Mouse (Mus musculus): ENCODE measurements around the gene Gatm. TPM values are rescaled to one million over a fixed set of nuclear protein-coding genes. Genes with fewer than 3 reads are reported as not detected.

Gene Gatm
- total RNA-seq, 1 experiment = 2.2 TPM

GRCm38 (mm10) chr2:122562251-122562650 lies 48.9 kb downstream of the Gatm start:
- in situ Hi-C loops (cut with MboI; ENCODE audit: low sequenced_read_pairs in 2 of 2, unreplicated experiment in 2 of 2) = no loop called here
- Histone ChIP-seq H3K9ac (ENCODE audit: insufficient read depth, low read depth, low read length, poor library complexity, severe bottlenecking) (no peak overlapping the region), H3K27ac (ENCODE audit: insufficient read depth, low read depth, low read length, poor library complexity, severe bottlenecking) (no peak overlapping the region), H3K9me3 (ENCODE audit: control insufficient read depth, insufficient read depth, low read depth, low read length) (no peaks in the 10 kb centered on the region), H3K36me3 (ENCODE audit: control insufficient read depth, insufficient read depth, low read length, poor library complexity, severe bottlenecking) (no peaks in the 10 kb centered on the region), H3K4me1 (ENCODE audit: control insufficient read depth in 2 of 2, insufficient read depth in 2 of 2, low read length in 2 of 2, poor library complexity in 1 of 2) (no peaks in the 10 kb centered on the region), H3K4me3 (ENCODE audit: insufficient read depth in 1 of 2, low read depth in 1 of 2, low read length in 2 of 2, poor library complexity in 1 of 2, severe bottlenecking in 1 of 2) (no peak overlapping the region)
- DNase-seq (ENCODE audit: low read depth, low spot score) = no peak
- no peak for TF ChIP-seq ZC3H11A (IDR thresholded peaks at IDR 0.05; ENCODE audit: borderline replicate concordance, low read depth, low read length)

DNA sequence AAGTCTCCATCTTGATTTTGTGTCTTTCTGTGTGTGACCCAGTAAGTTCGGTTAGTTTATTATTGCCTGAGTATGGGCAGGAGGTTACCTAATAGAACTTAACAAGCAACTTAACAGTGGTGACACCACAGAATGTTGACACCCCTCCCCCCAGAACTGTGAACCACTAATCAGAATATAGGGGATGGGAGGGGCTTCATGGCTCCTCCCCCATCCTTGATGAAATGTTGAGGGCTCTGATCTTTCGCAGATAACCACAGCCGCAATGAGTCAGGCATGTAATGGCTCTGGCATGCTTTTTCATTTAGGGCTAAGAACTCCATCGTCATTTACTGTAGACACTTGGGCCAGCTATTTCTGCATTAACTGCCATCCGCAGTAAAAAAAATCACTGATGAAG lies 49.9 kb downstream of the Gatm start:
- no peak for DNase-seq (ENCODE audit: low read depth, low spot score)
- TF ChIP-seq ZNF384 (IDR thresholded peaks at IDR 0.05; ENCODE audit: low read depth, low read length) (no peak), CHD2 (IDR thresholded peaks at IDR 0.05; ENCODE audit: low read depth, low read length) (no peak)
- in situ Hi-C loops (cut with MboI; ENCODE audit: low sequenced_read_pairs in 2 of 2, unreplicated experiment in 2 of 2) = no loop called here
- Histone ChIP-seq H3K4me1 (ENCODE audit: control insufficient read depth in 2 of 2, insufficient read depth in 2 of 2, low read length in 2 of 2, poor library complexity in 1 of 2) (no peaks in the 10 kb centered on the region), H3K27ac (ENCODE audit: insufficient read depth, low read depth, low read length, poor library complexity, severe bottlenecking) (no peak overlapping the region), H3K4me3 (ENCODE audit: insufficient read depth in 1 of 2, low read depth in 1 of 2, low read length in 2 of 2, poor library complexity in 1 of 2, severe bottlenecking in 1 of 2) (no peak overlapping the region), H3K9me3 (ENCODE audit: control insufficient read depth, insufficient read depth, low read depth, low read length) (no peaks in the 10 kb centered on the region), H3K36me3 (ENCODE audit: control insufficient read depth, insufficient read depth, low read length, poor library complexity, severe bottlenecking) (no peaks in the 10 kb centered on the region), H3K9ac (ENCODE audit: insufficient read depth, low read depth, low read length, poor library complexity, severe bottlenecking) (no peak overlapping the region)

DNA sequence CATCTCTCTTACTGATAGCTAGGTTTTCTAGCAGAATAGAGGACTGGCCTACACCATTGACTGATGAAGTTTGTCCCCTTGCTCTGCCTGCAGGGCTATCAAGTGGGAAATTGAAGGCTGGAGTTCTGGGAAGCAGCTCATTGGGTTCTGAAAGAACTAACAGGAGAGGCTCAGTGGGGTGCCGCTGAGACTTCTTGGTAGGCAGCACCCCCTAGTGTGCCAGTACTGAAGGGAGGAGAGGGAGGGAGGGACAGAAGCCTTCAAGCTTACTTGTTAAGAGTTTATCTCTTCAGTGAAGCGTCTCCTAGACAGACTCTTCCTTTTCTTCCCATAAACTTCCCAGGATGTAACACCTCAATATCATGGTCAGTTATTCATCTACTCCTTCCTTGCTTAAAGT lies 52.8 kb downstream of the Gatm start:
- TF ChIP-seq ZNF384 (IDR thresholded peaks at IDR 0.05; ENCODE audit: low read depth, low read length) (no peak), HCFC1 (IDR thresholded peaks at IDR 0.05; ENCODE audit: borderline replicate concordance, insufficient read depth, low read length) (no peak), ZC3H11A (IDR thresholded peaks at IDR 0.05; ENCODE audit: borderline replicate concordance, low read depth, low read length) (no peak), MAFK (IDR thresholded peaks at IDR 0.05; ENCODE audit: insufficient read depth, low read depth, low read length) (no peak), CHD2 (IDR thresholded peaks at IDR 0.05; ENCODE audit: low read depth, low read length) (no peak)
- no peak overlapping the region for H3K9ac ChIP-seq (ENCODE audit: insufficient read depth, low read depth, low read length, poor library complexity, severe bottlenecking)
- H3K4me1 ChIP-seq (ENCODE audit: control insufficient read depth in 2 of 2, insufficient read depth in 2 of 2, low read length in 2 of 2, poor library complexity in 1 of 2) = no peaks in the 10 kb centered on the region
- in situ Hi-C loops (cut with MboI; ENCODE audit: low sequenced_read_pairs in 2 of 2, unreplicated experiment in 2 of 2) = no loop called here
- no peaks in the 10 kb centered on the region for H3K9me3 ChIP-seq (ENCODE audit: control insufficient read depth, insufficient read depth, low read depth, low read length)
- no peaks in the 10 kb centered on the region for H3K36me3 ChIP-seq (ENCODE audit: control insufficient read depth, insufficient read depth, low read length, poor library complexity, severe bottlenecking)
- H3K27ac ChIP-seq (ENCODE audit: insufficient read depth, low read depth, low read length, poor library complexity, severe bottlenecking) = no peak overlapping the region
- peak; percentile 26 for DNase-seq (ENCODE audit: low read depth, low spot score)
- no peak overlapping the region for H3K4me3 ChIP-seq (ENCODE audit: insufficient read depth in 1 of 2, low read depth in 1 of 2, low read length in 2 of 2, poor library complexity in 1 of 2, severe bottlenecking in 1 of 2)

Other genes starting within 250 kb of the Gatm start
- 9.2 and 16.6 TPM in 2 replicates for gene Shf, start 242.1 kb downstream of the Gatm start, total RNA-seq (2012; rRNA removed)
- gene Slc28a2, start 184.8 kb downstream of the Gatm start, total RNA-seq (2012; rRNA removed) = 0.16 and 0.36 TPM in 2 replicates
- not detected in 2 replicates for gene Gm14085, start 126.4 kb downstream of the Gatm start, total RNA-seq (2012; rRNA removed)
- gene AA467197, start 25.7 kb upstream of the Gatm start, total RNA-seq (2012; rRNA removed) = 0.53 and 0.54 TPM in 2 replicates
- 5.7 and 8.6 TPM in 2 replicates for gene Slc30a4, start 91.4 kb upstream of the Gatm start, total RNA-seq (2012; rRNA removed)
- gene Bloc1s6, start 127.2 kb upstream of the Gatm start, total RNA-seq (2012; rRNA removed) = 7.1 and 11.6 TPM in 2 replicates
- gene Sqor, start 153.9 kb upstream of the Gatm start, total RNA-seq (2012; rRNA removed) = 0.26 and 1.3 TPM in 2 replicates

Data from ES-E14 (cell line).